Mouse (Mus musculus): Measurements from ENCODE around the gene Myadml2.

DNA sequence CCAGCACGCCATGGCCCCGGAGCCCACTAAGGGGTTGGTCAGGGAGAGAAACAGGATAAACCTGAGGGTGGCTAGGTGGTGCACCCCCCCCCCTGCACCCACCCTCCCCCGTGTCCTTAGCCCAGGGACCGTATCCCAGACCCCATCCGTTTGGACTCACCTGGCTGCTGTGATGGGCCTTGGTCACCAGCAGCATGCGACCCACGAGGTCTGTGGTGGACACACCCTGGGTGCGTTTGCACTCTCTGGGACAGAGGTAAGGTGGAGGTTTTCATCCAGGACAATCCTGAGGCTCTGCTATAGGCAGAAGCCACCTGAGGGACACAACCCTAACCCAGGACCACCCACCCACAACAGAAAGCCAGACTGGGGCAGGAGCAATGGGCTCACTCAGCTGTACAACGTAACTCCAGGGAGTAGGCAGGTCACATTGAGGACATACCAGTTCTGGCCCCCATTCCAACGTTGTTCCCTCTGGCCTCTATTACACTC is 34.4 kb downstream of the Myadml2 start:
- no peak for TF ChIP-seq CTCF (conservative IDR thresholded peaks at IDR 0.05; ENCODE audit: low read length)
- TF ChIP-seq NANOG (IDR thresholded peaks at IDR 0.05; ENCODE audit: borderline replicate concordance, low read length) = no peak
